Mouse (Mus musculus) MEL (cell line): ENCODE measurements at regions not wholly inside any gene's neighbourhood (a gene's known extent, or its start where the extent isn't known, plus 50 kb on each side); places are given as distances from the start of the nearest gene placed in this dataset.

Experiments used
- BHLHE40 ChIP-seq: IDR thresholded peaks from 2 replicates; pipeline ENCODE4 v1.6.1; 2012; ENCODE audit warnings: low read depth, mild to moderate bottlenecking, inconsistent platforms, low read length, improper control_type of control experiment, borderline replicate concordance
- CHD1 ChIP-seq: IDR thresholded peaks from 2 replicates; pipeline ENCODE4 v1.6.1; 2012; ENCODE audit warnings: low read depth, mild to moderate bottlenecking, inconsistent platforms, low read length, improper control_type of control experiment
- CTCF ChIP-seq, 3 experiments: IDR thresholded peaks in 2 of 3; conservative IDR thresholded peaks in 1 of 3; 2 replicates each; pipeline ENCODE4 v1.5.1; 2011 to 2012; ENCODE audit warnings: low read length in 3 of 3, low read depth in 2 of 3, mild to moderate bottlenecking in 2 of 3, improper control_type of control experiment in 1 of 3, inconsistent platforms in 1 of 3, mixed read lengths in 1 of 3, moderate library complexity in 1 of 3; ENCODE audit not compliant: control insufficient read depth in 1 of 3, insufficient read depth in 1 of 3, poor library complexity in 1 of 3, severe bottlenecking in 1 of 3
- GATA1 ChIP-seq: IDR thresholded peaks from 2 replicates; pipeline ENCODE4 v1.6.1; 2011; ENCODE audit warnings: low read depth, low read length, improper control_type of control experiment
- MYC ChIP-seq: IDR thresholded peaks from 2 replicates; pipeline ENCODE4 v1.6.1; 2011; ENCODE audit warnings: low read depth, mild to moderate bottlenecking, low read length, improper control_type of control experiment, moderate library complexity
- POLR2A ChIP-seq, 2 experiments: IDR thresholded peaks; 2 replicates each; pipeline ENCODE4 v1.6.1; 2011 to 2012; ENCODE audit warnings: low read length in 2 of 2, mild to moderate bottlenecking in 2 of 2, control low read depth in 1 of 2, improper control_type of control experiment in 1 of 2, low read depth in 1 of 2, moderate library complexity in 1 of 2; ENCODE audit not compliant: control insufficient read depth in 1 of 2, insufficient read depth in 1 of 2, poor library complexity in 1 of 2
- POLR2AphosphoS5 ChIP-seq: IDR thresholded peaks from 2 replicates; pipeline ENCODE4 v1.6.1; 2012; ENCODE audit warnings: low read depth, borderline replicate concordance, mild to moderate bottlenecking, inconsistent platforms, low read length, moderate library complexity, mixed read lengths
- TAL1 ChIP-seq: IDR thresholded peaks from 2 replicates; pipeline ENCODE4 v1.6.1; 2012; ENCODE audit warnings: mild to moderate bottlenecking, inconsistent platforms, low read length, moderate library complexity, mixed read lengths
- TCF12 ChIP-seq: IDR thresholded peaks from 2 replicates; pipeline ENCODE4 v1.6.1; 2014; ENCODE audit warnings: low read depth, mild to moderate bottlenecking, inconsistent platforms, low read length, improper control_type of control experiment, moderate library complexity
- ZC3H11A ChIP-seq: IDR thresholded peaks from 2 replicates; pipeline ENCODE4 v1.6.1; 2012; ENCODE audit warnings: low read depth, mild to moderate bottlenecking, inconsistent platforms, low read length, improper control_type of control experiment
- ZMIZ1 ChIP-seq: IDR thresholded peaks from 2 replicates; pipeline ENCODE4 v1.6.1; 2012; ENCODE audit warnings: low read depth, mild to moderate bottlenecking, inconsistent platforms, low read length, improper control_type of control experiment, moderate library complexity

DNA sequence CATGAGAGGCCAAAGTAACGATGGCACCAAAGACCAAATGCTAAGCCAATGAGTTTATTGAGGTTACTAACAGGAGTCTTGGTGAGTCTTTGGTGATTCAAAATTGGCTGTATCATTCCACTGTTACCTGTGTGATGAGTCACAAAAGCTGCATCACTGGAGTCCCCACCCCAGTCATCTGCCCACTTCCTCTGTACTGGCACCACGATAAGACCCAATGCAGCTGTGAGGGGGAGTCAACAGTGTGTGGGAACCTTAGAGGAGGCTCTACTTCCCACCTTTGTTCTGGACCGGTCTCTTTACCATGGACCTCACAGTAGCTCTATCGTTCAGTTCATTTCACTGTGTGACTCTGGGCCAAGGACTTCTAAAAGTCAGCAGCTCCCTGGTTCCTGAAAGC is 657.2 kb downstream of the Tmem114 start:
- TF ChIP-seq ZMIZ1: no peak
- no peak for TF ChIP-seq CTCF (IDR thresholded peaks at IDR 0.05 in 2 of 3, conservative IDR thresholded peaks at IDR 0.05 in 1 of 3; ENCODE audit: control insufficient read depth in 1 of 3, insufficient read depth in 1 of 3, low read depth in 2 of 3, low read length in 3 of 3, poor library complexity in 1 of 3, severe bottlenecking in 1 of 3)
- no peak for TF ChIP-seq GATA1
- TF ChIP-seq POLR2AphosphoS5: no peak
- no peak for TF ChIP-seq BHLHE40
- TF ChIP-seq TCF12: no peak
- TF ChIP-seq MYC: no peak
- TF ChIP-seq TAL1: no peak
- TF ChIP-seq ZC3H11A: no peak
- no peak for TF ChIP-seq POLR2A (IDR thresholded peaks at IDR 0.05; ENCODE audit: control insufficient read depth in 1 of 2, insufficient read depth in 1 of 2, low read depth in 1 of 2, low read length in 2 of 2, poor library complexity in 1 of 2)
- TF ChIP-seq CHD1: no peak
